Mouse (Mus musculus): ENCODE results near the gene Sept8. TPM values are rescaled to one million over a fixed set of nuclear protein-coding genes. Genes with fewer than 3 reads are reported as not detected.
A peak's percentile ranks its signal among the peaks of the same experiment; 100 is the strongest.

Sept8 gene
- total RNA-seq (2021) = 100 to 1,000 TPM; 206 to 209 TPM
- long read RNA-seq, experiment 1, full-length matches to known transcripts = 76 of 143 reads
- long read RNA-seq, experiment 1, partial matches to known transcripts = 14 of 143 reads
- long read RNA-seq, experiment 1, other reads (novel, unspliced or antisense) = 53 of 143 reads
- long read RNA-seq, experiment 2, full-length matches to known transcripts = 115 of 203 reads
- long read RNA-seq, experiment 2, partial matches to known transcripts = 8 of 203 reads
- long read RNA-seq, experiment 2, other reads (novel, unspliced or antisense) = 80 of 203 reads

DNA sequence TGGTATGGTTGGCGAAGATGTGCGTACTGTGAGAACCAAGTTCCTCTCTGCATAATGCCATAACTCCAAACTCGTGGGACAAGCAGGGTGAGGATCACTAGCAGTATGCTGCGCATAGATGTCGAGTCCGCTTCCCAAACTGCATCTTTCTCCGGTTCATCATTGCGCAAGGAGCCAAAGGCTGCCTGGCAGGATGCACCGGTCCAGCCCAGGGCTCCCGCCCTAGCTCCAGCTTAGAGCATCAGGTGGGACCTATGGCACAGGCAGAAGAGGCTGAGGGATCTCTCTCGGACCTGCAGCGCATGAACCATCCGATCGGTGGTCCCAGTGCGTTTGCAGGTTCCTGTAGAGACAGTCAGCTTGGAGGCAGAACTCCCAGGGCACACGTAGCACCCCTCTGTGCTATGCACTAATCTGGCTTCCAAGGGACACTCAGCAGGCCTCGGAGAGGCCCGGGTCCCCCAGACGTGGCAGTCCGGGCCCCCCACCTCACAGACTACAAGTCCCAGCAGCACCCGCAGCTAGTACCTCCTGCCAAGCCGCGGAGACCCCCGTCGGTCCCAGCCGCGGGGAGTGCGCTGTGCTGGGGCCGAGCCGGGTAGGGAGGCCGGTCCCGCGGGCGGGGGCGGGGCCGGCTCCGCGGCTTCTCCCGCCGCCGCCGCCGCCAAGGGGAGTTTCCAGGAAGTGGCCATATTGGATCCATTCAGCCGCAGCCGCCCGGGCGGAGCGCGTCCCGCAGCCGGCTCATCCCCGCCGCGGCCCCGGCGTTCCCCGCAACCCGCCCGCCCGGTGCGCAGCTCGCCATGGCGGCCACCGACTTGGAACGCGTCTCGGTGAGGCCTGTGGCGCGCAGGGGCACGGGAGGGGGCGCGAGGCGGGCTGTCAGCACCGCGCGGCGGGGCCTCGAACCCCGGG, at the start of gene Sept8:
Gene Sept8 (plus strand): TSS at position 51 of the 915 bp plus-strand sequence.
- DNase-seq (ENCODE audit: low spot score in 2 of 2) = peak; percentile 70 to 73

DNA sequence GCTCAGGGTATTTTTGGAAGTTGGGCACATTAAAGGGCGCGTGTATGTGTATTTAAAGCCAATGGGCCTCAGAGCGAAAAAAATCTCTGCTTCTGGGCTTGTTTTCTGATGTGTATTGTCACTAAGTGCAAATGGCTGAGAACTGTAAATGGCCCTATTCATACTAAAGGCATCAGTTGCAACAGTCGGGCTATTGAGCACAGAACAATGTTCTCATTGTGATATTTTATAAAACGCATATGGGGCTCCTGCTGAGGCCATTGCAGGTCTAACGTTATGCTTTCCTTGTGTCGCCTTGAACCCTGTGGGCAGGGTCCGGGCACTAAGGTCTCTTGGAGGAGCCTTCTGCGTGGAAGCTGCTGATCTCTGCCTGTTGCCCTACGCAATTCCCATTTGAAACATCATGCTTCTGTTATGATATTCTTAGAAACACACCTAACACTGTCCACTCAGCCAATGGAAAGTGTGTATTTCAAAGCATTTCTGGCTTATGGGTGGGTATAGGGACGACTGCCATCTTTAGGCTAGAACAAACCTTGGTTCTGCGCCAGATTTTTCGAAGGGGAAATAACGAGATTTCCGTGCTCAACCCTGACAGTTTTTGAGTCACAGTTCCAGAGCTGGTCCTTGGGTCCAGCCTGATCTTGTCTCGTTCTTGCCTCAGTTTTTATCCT, 49.6 kb upstream of the Sept8 start:
- no peak for DNase-seq (ENCODE audit: low spot score in 2 of 2)

DNA sequence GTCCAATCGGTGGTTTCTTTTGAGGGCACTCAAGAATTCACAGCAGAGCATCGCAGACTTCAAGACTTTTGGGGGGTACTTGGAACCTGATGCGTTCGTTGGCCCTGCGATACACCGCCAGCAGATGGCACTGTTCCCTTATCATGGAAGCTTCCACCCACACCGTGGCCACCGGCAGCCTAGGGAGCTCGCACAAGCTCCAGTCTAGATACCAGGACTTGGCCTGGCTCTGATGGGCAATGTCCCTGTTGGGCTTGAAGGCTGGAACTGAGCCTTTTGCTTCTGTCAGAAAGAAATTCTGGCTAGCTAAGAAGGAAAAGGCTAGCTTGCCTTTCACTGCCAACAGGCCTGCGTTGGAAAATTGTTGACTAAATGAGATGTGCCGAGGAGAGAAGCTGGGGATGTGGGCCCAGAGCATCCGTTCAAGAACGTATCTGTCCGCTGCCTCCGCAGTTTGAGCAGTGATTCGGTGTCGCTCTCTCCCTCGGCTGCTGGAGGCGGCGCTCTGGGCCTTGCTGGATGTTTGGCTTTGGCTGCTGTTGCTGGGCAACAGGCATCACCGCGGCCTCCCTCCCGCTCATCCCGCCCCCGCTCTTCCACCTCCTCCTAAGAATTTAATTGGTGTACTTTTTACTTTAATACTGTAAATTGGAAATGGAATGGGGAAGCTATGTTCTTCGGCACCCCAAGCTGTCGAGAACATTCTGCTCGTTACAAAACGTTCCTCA, 48.9 kb upstream of the Sept8 start, which contains the start of gene Gm9837:
Gene Gm9837 (minus strand): TSS at position 512 of the 728 bp plus-strand sequence.
- peak; percentile 95 to 96 for DNase-seq (ENCODE audit: low spot score in 2 of 2)

DNA sequence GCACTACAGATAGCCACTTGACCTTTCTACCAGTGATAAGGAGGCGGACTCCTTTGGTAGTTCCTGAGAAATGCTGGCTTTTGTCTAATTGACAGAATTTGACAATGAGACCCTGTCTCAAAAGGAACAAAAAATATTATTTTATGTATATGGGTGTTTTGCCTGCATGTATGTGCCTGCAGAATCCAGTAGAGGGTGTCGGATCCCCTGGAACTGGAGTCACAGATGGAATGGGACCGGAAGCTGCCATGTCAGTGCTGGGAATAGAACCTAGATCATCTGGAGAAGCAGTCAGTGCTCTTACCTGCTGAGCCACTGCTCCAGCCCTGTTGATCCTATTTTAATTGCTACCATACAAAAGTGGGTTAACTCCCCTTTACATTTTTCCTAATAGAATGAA, 46.3 kb upstream of the Sept8 start:
- DNase-seq (ENCODE audit: low spot score in 2 of 2) = no peak

DNA sequence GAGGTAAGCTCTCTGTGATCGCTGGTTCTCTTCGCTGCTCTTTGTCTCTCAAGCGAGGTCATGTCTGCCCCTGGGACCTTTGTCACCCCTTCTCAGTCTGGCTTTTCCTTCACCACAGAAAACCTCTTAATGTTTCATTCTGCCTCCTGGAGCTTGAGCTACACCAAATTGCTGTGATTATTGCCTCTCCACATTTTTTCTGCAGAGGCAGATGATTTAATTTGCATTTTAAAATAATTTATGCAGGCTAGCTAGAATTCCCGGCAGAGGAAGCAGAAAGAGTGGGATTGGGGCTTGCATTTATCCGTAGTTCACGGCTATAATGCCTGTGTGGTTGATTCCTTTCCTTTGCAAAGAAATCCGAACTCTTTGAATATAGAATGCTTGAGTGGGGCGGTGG, 43.4 kb upstream of the Sept8 start:
- no peak for DNase-seq (ENCODE audit: low spot score in 2 of 2)

DNA sequence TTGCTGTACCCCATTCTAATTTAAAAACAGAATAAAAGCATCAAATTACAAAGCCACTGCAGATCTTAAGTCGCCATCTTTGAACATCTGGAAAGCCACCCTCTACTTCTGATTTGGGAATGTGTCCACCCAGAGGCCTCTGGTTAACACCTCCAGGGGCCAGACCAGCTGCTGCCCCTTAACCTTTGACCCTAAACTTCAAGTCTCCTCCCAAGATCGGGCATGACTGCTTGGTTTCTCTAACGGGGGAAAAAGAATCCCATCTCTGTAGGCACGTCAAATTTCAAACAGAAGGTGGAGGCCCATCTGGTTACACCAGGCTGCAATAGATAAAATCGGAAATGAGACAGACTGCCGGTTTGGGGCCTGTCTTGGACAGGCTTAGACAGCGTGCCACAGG, 41.2 kb upstream of the Sept8 start:
- no peak for DNase-seq (ENCODE audit: low spot score in 2 of 2)

DNA sequence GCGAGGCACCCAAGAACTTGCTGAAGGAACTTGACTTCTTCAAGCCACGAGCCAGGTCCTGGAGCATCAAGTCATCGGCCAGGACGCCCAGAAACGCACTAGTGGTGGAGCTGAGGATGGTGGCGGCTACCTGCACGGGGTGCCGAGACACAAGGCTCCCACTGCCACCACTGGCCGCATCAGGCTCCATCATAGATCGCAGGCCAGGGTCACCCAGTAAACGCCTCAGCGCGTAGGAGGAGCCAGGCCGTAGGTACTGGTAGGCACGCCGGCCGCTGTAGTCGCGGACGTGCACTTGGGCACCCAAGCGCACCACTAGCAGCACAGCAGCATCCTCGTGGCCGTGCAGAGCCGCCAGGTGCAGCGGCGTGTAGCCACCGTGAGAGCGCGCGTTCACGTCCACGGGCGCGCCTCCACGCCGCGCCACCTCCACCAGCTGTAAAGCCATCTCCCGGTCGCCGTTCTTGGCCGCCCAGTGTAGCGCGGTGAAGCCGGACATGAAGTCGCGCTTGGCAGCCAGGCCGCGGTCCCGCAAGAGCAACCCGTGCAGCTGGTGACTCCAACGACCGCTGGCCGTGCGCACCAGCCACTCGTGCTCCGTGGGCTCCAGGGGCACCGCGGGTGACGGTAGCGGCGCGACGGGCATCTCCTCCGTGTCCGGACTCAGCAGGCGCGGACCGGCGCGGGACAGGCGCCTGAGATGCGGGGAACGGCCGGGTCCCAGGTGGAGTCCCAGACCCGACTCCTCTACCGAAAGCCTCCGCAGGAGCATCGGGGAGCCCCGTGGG, 40.5 kb upstream of the Sept8 start:
- peak in 1 of 2 experiments; percentile 54 for DNase-seq (ENCODE audit: low spot score in 2 of 2)

DNA sequence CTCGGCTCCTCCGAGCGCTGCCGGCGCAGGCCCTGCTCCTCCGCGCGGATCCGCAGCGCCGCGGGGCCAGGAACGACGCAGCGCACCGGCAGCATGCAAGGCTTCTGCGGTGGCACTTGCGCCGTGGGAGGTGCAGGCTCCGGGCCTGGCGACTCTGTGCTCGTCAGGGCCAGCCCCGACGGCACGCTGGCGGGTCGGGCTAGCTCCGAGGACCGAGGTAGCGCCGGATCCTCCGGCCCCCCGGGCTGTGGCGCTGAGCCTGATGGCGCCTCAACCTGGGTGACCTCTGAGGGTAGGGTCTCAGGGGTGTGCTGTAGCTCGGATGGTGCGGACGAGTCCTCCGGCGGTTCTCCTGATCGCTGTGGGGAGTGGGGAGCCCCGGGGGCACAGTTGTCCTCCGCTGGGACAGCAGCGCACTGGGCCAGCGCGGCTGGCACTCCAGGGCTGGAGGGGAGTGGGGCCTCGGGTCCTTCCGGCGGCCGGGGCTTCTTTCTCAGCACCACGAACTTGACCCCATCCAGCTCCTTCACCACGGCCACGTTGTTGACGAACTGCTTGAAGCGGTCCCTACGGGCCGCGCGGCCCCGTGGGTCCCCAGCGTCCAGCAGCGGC, 39.8 kb upstream of the Sept8 start:
- peak in 1 of 2 experiments; percentile 47 for DNase-seq (ENCODE audit: low spot score in 2 of 2)

DNA sequence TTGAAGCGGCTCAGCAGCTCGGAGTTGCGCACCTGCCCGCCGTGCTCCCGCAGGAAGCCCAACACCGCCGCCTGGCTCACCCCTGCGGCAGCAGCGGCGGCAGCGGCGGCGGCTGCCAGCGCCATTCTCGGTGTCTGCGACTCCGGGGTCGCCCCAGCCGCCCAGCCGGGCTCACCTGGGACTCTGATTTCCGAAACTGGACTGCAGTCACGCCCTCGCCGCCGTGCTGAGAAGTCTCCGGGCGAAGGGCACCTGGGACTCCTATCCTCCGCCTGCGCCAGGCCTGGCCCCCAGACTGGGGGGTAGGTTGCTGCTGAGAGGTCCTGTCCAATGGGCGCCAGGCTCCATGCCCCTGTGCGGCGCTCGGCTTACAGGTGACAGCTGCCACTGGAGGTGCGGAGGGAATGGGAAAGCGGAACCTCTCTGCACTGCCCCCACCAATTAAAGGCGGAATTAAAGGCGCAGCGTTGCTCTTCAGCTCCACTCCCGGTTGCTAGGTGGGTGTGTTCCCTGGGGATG, 39.2 kb upstream of the Sept8 start, which contains the start of the genes Gm9945 and Sowaha:
Gene Gm9945 (plus strand): TSS at position 384 of the 519 bp plus-strand sequence.
Gene Sowaha (minus strand): TSS at position 492 of the 519 bp plus-strand sequence.
- DNase-seq (ENCODE audit: low spot score in 2 of 2) = peak; percentile 66 to 72

DNA sequence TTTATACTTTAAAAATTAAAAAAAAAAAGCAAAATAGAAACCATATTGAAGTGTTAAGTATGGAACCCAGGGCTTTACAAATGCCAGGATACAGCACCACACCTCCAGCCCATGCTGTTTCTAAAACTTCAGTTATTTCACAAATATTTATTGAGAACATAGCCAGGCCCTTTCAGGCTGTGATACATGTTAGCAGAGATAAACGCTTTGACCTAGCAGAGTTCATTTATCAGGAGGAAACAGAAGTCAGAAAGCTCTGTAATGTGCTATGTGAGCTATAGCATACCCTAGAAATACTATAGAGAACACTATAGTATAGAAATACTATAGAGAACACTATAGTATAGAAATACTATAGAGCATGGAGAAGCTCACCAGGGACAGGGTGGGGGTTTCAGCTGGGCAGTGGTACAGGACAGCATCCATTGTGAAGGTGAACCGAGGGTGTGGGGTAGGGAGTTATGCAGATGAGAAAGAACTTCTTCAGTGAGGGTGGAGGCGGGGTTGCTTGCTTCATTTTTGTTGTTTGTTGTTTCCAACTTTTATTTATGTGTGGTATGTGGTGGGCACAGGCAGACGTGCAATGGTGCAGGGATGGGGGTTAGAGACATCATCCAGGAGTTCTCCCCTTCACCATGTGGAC, 37.8 kb upstream of the Sept8 start:
- DNase-seq (ENCODE audit: low spot score in 2 of 2) = no peak

DNA sequence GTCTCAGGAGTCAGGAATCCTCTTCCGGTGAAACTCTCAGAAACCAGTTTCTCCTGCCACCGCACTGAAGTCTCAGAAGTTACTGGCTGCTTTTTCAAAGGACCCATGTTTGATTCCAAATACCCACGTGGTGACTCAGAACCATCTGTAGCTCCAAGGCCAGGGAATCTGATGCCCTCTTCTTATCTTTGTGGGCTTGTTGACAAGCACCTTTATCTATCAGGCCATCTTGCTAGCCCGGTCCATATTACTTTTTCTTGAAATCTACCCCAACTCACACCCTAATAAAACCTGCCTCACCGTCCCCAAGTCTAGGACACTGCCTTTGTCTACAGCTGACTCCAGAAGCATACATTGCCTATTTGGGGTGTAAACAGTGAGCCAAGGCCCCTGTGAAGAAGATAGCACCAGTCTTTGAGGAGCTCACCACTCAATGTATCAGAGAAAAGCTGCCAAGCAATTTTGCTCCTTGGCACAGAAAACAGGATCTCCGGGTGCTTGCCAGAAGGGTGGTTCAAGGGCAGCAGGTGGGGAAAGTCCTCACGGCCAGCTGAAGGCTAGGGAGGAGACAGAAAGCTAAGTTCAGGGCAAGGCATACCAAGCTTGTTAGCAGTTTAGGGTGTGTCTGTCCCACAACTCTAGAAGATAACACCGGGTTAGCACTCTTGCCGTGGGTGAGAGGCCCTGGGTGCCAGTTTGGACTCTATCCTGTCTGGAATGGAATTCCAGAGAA, 35.7 kb upstream of the Sept8 start:
- DNase-seq (ENCODE audit: low spot score in 2 of 2) = no peak

DNA sequence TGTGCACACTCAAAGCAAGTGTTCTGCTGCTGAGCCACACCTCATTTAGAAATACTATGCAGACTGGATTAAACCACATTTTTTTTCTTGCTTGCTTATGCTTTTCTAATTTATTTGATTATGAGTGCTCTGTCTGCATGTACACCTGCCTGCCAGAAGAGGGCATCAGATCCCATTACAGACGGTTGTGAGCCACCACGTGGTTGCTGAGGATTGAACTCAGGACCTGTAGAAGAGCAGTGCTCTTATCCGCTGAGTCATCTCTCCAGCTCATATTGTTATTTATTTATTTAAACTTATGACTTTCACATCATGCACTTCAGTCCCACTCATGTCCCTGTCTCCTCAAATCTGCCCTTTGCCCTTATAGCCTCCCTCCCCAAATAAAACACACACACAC, 33.3 kb upstream of the Sept8 start:
- no peak for DNase-seq (ENCODE audit: low spot score in 2 of 2)

DNA sequence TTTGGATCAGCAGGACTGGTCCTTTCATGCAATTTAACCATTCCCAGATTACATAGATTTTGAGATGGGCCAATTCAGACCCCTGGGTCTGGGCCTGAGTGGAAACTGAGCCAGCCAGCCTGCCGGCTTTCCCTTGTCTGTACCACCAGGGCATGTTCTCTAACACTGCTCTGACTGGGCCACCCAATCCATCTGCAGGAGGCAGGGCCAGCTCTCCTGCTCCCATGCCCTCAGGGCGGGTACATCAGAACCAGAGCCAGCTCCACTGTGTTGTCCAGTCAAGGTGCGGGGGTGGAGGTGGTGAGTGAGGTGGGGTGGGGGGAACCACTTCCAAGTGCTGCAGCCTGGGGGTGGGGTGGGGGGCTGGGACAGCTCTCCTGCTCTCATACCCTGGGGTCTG, 32.7 kb upstream of the Sept8 start:
- no peak for DNase-seq (ENCODE audit: low spot score in 2 of 2)

DNA sequence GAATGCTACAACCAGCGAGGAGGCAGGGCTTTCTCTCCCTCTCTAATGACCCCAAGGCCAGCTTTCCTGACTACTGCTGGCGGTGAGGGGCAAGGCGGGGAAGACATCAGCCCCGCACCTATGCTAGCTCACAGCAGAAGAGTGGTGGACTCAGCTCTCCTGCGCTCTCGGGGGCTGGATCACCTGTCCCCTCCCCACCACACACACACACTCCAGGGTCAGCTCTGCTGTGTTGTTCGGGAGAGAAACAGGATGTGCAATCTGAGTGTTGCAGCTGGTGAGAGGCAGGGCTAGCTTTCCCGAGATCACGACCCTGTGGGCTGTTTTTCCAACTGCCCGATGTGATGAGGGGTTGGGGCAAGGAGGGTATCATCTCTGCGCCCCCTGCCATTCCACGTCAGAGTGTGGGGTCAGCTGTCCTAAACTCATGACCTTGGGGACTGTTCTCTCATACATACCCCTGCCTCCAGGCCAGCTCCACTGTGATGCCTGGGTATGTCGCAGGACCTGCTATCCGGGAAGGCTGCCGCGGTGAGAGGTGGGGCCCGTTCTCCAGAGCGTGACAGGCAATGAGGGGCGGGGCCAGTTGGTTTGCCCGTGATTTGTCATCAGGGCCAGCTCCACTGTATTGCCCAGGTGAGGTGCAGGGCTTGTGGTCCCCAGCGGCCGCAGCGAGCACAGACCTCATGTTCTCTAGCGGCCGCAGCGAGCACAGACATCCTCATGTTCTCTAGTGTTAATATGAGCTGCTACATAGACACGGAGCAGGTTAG, 32.0 kb upstream of the Sept8 start:
- no peak for DNase-seq (ENCODE audit: low spot score in 2 of 2)

DNA sequence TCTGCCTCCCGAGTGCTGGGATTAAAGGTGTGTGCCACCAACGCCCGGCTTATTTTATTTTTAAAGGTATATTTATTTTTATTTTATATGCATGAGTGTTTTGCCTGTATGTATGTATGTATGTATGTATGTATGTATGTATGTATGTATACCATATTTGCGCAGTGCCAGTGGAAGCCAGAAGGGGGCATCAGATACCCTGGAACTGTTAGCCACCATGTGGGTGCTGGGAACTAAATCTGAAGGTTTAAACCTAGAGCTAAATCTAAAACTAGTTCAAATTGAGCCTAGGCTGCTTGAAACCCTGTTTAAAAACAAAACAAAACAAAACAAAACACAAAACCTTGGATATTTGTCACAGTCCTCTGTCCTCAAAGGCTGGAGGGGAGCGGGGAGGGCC, 30.1 kb upstream of the Sept8 start:
- DNase-seq (ENCODE audit: low spot score in 2 of 2) = no peak

DNA sequence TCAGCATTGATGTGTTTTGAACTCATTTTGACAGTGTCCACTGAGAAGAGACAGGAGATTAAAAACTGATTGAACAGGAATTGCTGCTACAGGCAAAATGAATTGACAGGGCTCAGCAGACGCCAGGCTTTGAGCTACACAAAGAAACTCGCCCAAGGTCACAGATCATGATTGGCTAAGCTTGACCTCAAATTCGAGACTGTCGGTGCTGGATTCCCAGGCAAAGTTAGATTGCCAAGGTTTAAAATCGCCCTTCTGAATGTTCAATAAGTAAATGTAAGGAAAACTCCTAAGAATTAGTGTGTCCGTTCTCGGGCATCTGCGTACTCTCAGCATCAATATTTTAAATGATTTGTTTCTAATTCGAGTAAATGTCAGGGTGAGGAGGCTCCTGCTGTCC, 29.6 kb upstream of the Sept8 start:
- DNase-seq (ENCODE audit: low spot score in 2 of 2) = no peak

DNA sequence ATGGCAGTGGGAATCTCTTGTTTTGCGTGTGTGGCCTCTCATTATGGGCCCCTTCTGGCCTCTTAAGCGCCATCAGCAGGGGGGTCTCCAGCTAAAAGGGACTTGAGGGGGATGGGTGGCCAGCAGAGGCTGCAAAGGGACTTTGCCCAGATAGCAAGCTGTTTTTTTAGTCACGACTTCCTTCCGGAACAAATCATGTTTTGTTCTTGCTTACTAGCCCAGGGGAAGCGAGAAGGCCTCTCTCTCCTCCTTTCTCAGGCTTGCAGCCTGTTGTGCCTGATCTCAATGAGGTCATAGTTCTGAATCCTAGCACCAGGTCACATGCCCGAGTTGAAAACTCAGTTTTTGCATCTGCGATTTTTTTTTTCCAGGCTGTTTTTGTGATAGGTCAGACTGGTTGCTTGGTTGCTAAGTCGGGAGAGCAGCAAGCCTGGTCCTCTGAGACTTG, 27.1 kb upstream of the Sept8 start:
- no peak for DNase-seq (ENCODE audit: low spot score in 2 of 2)
